Mouse (Mus musculus) large intestine, adult 2 months (tissue): ENCODE results near the gene D230025D16Rik. TPM values are rescaled to one million over a fixed set of nuclear protein-coding genes. Genes with fewer than 3 reads are reported as not detected.

Source experiments
- DNase-seq: peaks from one replicate; pipeline ENCODE4 v3.0.0-alpha.2; 2012; ENCODE audit warnings: low read depth, low spot score
- WGBS: fragments of 180-500 bp; shearing (Covaris S2); methylation state at CpG from one replicate; pipeline ENCODE4 v1.1.7; 2018; 5-methylcytosine and 5-hydroxymethylcytosine counted together
- polyA plus RNA-seq: library from polyadenylated mRNA; depleted of rRNA; stranded (reverse); fragments of >200 nt; gene quantifications from 2 replicates; pipeline ENCODE4 v1.2.3, GENCODE M21; 2012

The D230025D16Rik gene
- polyA plus RNA-seq, 1 experiment, result 13.0 TPM

GRCm38 (mm10) chr8:105233126-105233935 is 8.4 kb downstream of the D230025D16Rik start:
- 28% methylated on average over 1 of the region's 1 CpGs for WGBS

GRCm38 (mm10) chr8:105235206-105235605 is 10.3 kb downstream of the D230025D16Rik start:
- DNase-seq, result no peak
- 57% methylated on average over 1 of the region's 1 CpGs for WGBS

More at GRCm38 (mm10) chr8:105233126-105233935, 8.4 kb downstream of the D230025D16Rik start:
- no peak for DNase-seq

- no peak for DNase-seq
Observed at GRCm38 (mm10) chr8:105237442-105238142, 12.6 kb downstream of the D230025D16Rik start.

GRCm38 (mm10) chr8:105241016-105241415 is 16.1 kb downstream of the D230025D16Rik start:
- no peak for DNase-seq
- WGBS, result 97% methylated on average over 7 of the region's 7 CpGs

More at GRCm38 (mm10) chr8:105237442-105238142, 12.6 kb downstream of the D230025D16Rik start:
- WGBS, result 79% methylated on average over 14 of the region's 14 CpGs

GRCm38 (mm10) chr8:105251954-105252353 is 27.0 kb downstream of the D230025D16Rik start:
- 86% methylated on average over 6 of the region's 6 CpGs for WGBS
- DNase-seq, result no peak

- WGBS, result 86% methylated on average over 10 of the region's 10 CpGs
- DNase-seq, result no peak
Observed at GRCm38 (mm10) chr8:105252680-105253537, 28.0 kb downstream of the D230025D16Rik start.

GRCm38 (mm10) chr8:105253766-105254151 is 28.8 kb downstream of the D230025D16Rik start:
- 46% methylated on average over 20 of the region's 20 CpGs for WGBS
- DNase-seq, result no peak

- DNase-seq, result no peak
- under 1% methylated on average over 74 of the region's 74 CpGs for WGBS
Observed at GRCm38 (mm10) chr8:105254152-105254965, 29.4 kb downstream of the D230025D16Rik start.

GRCm38 (mm10) chr8:105254966-105255350 is 30.0 kb downstream of the D230025D16Rik start, which contains the start of gene B3gnt9:
B3gnt9 (minus strand) TSS chr8:105255153.
- 2% methylated on average over 14 of the region's 14 CpGs for WGBS
- DNase-seq, result no peak

GRCm38 (mm10) chr8:105257318-105258114 is 32.6 kb downstream of the D230025D16Rik start:
- 88% methylated on average over 7 of the region's 7 CpGs for WGBS

GRCm38 (mm10) chr8:105258911-105259720 is 34.2 kb downstream of the D230025D16Rik start:
- no peak for DNase-seq
- WGBS, result 73% methylated on average over 55 of the region's 55 CpGs

More at GRCm38 (mm10) chr8:105257318-105258114, 32.6 kb downstream of the D230025D16Rik start:
- no peak for DNase-seq

- WGBS, result 29% methylated on average over 30 of the region's 30 CpGs
- DNase-seq, result no peak
Observed at GRCm38 (mm10) chr8:105259721-105260320, 34.9 kb downstream of the D230025D16Rik start.

- DNase-seq, result no peak
- 82% methylated on average over 7 of the region's 7 CpGs for WGBS
Observed at GRCm38 (mm10) chr8:105260371-105261099, 35.6 kb downstream of the D230025D16Rik start.

- WGBS, result 84% methylated on average over 12 of the region's 12 CpGs
- DNase-seq, result no peak
Observed at GRCm38 (mm10) chr8:105261326-105261980, 36.5 kb downstream of the D230025D16Rik start.

- 27% methylated on average over 16 of the region's 16 CpGs for WGBS
- no peak for DNase-seq
Observed at GRCm38 (mm10) chr8:105263244-105263912, 38.4 kb downstream of the D230025D16Rik start.
